In genomic region chr1:168546156-168546555, GRCm38 (mm10) we compare ENCODE assay signal across 26 mouse cellular contexts.
DNase-seq lines count a peak whose midpoint lies in the region; ATAC-seq and TF ChIP-seq lines count a peak whose summit lies in the region.
"Had no signal": no experiment of that assay in that cellular context is flagged by ENCODE, and none has a peak within 500 bp of the region (broad histone marks: within the 10 kb centered on the region; RNA-seq: fewer than 3 reads in every experiment).

No protein-coding gene starts in this region.

- H3K4me3 ChIP-seq in lung, embryonic 14.5 days (ENCODE audit: low read depth, low read length): no peak overlapping the region
- no peak overlapping the region for H3K4me3 ChIP-seq in myocyte
- no peak overlapping the region for H3K4me3 ChIP-seq in hindbrain, postnatal 0 days (ENCODE audit: low read length)
- H3K4me3 ChIP-seq: embryonic facial prominence, embryonic 13.5 days; embryonic facial prominence, embryonic 15.5 days; erythroblast, embryonic 14.5 days; forebrain, embryonic 10.5 days; forebrain, embryonic 12.5 days had no signal

- H3ac ChIP-seq in myocyte (ENCODE audit: control insufficient read depth, insufficient read length): no peak overlapping the region

- no peaks in the 10 kb centered on the region for H3K9me3 ChIP-seq in lung, embryonic 14.5 days (ENCODE audit: low read depth, low read length)
- H3K9me3 ChIP-seq in hindbrain, postnatal 0 days (ENCODE audit: low read length): no peaks in the 10 kb centered on the region
- H3K9me3 ChIP-seq: embryonic facial prominence, embryonic 13.5 days; embryonic facial prominence, embryonic 15.5 days; forebrain, embryonic 10.5 days; forebrain, embryonic 12.5 days had no signal

- no peaks in the 10 kb centered on the region for H3K36me3 ChIP-seq in lung, embryonic 14.5 days (ENCODE audit: insufficient read depth)
- no peaks in the 10 kb centered on the region for H3K36me3 ChIP-seq in myocyte (ENCODE audit: control insufficient read depth, insufficient read depth)
- H3K36me3 ChIP-seq in hindbrain, postnatal 0 days (ENCODE audit: insufficient read depth, low read length): no peaks in the 10 kb centered on the region
- H3K36me3 ChIP-seq: embryonic facial prominence, embryonic 13.5 days; embryonic facial prominence, embryonic 15.5 days; forebrain, embryonic 10.5 days; forebrain, embryonic 12.5 days; G1E had no signal

- WGBS in lung, embryonic 14.5 days: 61% methylated on average over 3 of the region's 3 CpGs
- WGBS in hindbrain, postnatal 0 days: 94% methylated on average over 3 of the region's 3 CpGs

- H3K4me2 ChIP-seq in lung, embryonic 14.5 days: no peak overlapping the region
- peak overlapping the region; percentile 58 for H3K4me2 ChIP-seq in myocyte (ENCODE audit: low read depth)
- H3K4me2 ChIP-seq in hindbrain, postnatal 0 days (ENCODE audit: low read depth, low read length): no peak overlapping the region
- H3K4me2 ChIP-seq: embryonic facial prominence, embryonic 13.5 days; embryonic facial prominence, embryonic 15.5 days; forebrain, embryonic 12.5 days had no signal

- no peaks in the 10 kb centered on the region for H3K27me3 ChIP-seq in lung, embryonic 14.5 days (ENCODE audit: insufficient read depth, low read length)
- no peaks in the 10 kb centered on the region for H3K27me3 ChIP-seq in myocyte (ENCODE audit: control insufficient read depth, insufficient read depth, insufficient read length)
- no peaks in the 10 kb centered on the region; the same call in 1 of the 2 replicates for H3K27me3 ChIP-seq in hindbrain, postnatal 0 days (ENCODE audit: insufficient read depth, low read length)
- H3K27me3 ChIP-seq: CH12.LX; embryonic facial prominence, embryonic 13.5 days; embryonic facial prominence, embryonic 15.5 days; forebrain, embryonic 12.5 days had no signal

- no peaks in the 10 kb centered on the region for H3K79me2 ChIP-seq in myocyte (ENCODE audit: control insufficient read depth, insufficient read depth)

- TF ChIP-seq POLR2A in myocyte (IDR thresholded peaks at IDR 0.05; ENCODE audit: insufficient read length, low read depth): no peak

- no peak overlapping the region for H3K9ac ChIP-seq in lung, embryonic 14.5 days
- H3K9ac ChIP-seq in hindbrain, postnatal 0 days (replicated peaks; ENCODE audit: low read length): no peak overlapping the region
- H3K9ac ChIP-seq: embryonic facial prominence, embryonic 13.5 days; embryonic facial prominence, embryonic 15.5 days; forebrain, embryonic 12.5 days had no signal

- DNase-seq in lung, embryonic 14.5 days: peak; percentile 53
- DNase-seq in lung, postnatal 10 days: no peak
- no peak for DNase-seq in hindbrain, postnatal 0 days (ENCODE audit: low spot score)
- DNase-seq in heart, adult 11 months: no peak
- DNase-seq: adrenal gland, adult 2 months; adrenal gland, postnatal 10 days; adrenal gland, postnatal 25 days; B cell, adult 2 months; cerebellum, adult 11 months; cerebellum, adult 18-20 months; cerebellum, adult 8-10 months; cerebellum, adult 9-11 months; cerebellum, postnatal 14 days; cerebellum, postnatal 36 days; embryo, embryonic 11 days had no signal

- ATAC-seq in lung, embryonic 14.5 days (ENCODE audit: insufficient read depth): no peak
- no peak for ATAC-seq in hindbrain, postnatal 0 days
- ATAC-seq: CD4-positive, CD25-positive, alpha-beta regulatory T cell, adult 4 months; forebrain, embryonic 14.5 days; forebrain, embryonic 16.5 days had no signal

- no peak for TF ChIP-seq CTCF in lung, embryonic 14.5 days (IDR thresholded peaks at IDR 0.05; ENCODE audit: low read depth)
- no peak for TF ChIP-seq CTCF in hindbrain, postnatal 0 days (IDR thresholded peaks at IDR 0.05; ENCODE audit: low read depth)

- peaks cover under 1% of the 10 kb centered on the region for H3K4me1 ChIP-seq in lung, embryonic 14.5 days (ENCODE audit: insufficient read depth)
- no peaks in the 10 kb centered on the region for H3K4me1 ChIP-seq in hindbrain, postnatal 0 days (ENCODE audit: insufficient read depth, low read length)

- no peak overlapping the region for H3K27ac ChIP-seq in lung, embryonic 14.5 days (ENCODE audit: low read depth)
- no peak overlapping the region for H3K27ac ChIP-seq in hindbrain, postnatal 0 days
- H3K27ac ChIP-seq: embryonic facial prominence, embryonic 15.5 days; forebrain, embryonic 10.5 days; forebrain, embryonic 12.5 days had no signal

TF ChIP-seq in myocyte, 11 proteins besides CTCF, POLR2A, EP300 and RAD21:
- TF ChIP-seq TCF12 (IDR thresholded peaks at IDR 0.05; ENCODE audit: insufficient read depth, poor library complexity, severe bottlenecking) (no peak), MYOG (IDR thresholded peaks at IDR 0.05; ENCODE audit: control insufficient read depth in 1 of 3, insufficient read depth in 1 of 3, insufficient read length in 2 of 3, low read depth in 2 of 3) (no peak), MYOD1 (IDR thresholded peaks at IDR 0.05; ENCODE audit: control insufficient read depth in 1 of 3, insufficient read length in 2 of 3, low read depth in 2 of 3) (no peak), USF1 (IDR thresholded peaks at IDR 0.05; ENCODE audit: low read depth) (no peak), CEBPB (IDR thresholded peaks at IDR 0.05; ENCODE audit: insufficient read depth, poor library complexity, severe bottlenecking) (no peak), REST (IDR thresholded peaks at IDR 0.05; ENCODE audit: insufficient read depth, insufficient read length) (no peak), TCF3 (IDR thresholded peaks at IDR 0.05; ENCODE audit: insufficient read length, low read depth) (no peak), MAX (IDR thresholded peaks at IDR 0.05; ENCODE audit: low read depth) (no peak), E2F4 (IDR thresholded peaks at IDR 0.05; ENCODE audit: insufficient read depth) (no peak), POLR2AphosphoS2 (IDR thresholded peaks at IDR 0.05; ENCODE audit: insufficient read length, low read depth) (no peak), SRF (IDR thresholded peaks at IDR 0.05; ENCODE audit: control insufficient read depth, insufficient read length, low read depth) (no peak)
